ENCODE assay signal across 10 mouse cellular contexts in the genomic region with DNA sequence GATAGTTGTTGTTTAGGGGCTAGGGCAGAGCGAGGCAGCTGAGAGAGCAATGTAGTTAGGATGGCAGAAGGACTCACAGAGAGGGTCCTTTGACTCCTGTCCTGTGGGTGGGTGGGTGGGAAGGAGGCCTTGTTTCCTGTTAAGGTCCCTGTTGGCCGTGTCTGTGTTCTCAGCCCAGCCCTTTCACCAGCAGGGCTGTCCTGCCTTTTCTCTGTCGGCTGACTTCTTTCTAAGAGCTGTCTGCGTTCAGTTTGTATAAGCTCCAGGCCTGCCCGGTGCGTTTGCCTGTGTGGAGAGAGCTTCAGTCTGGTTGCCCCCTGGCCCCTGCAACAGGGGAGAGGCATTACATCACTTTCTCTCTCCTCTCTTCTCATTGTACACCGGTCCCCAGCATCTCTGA.
"Had no signal": no experiment of that assay in that cellular context is flagged by ENCODE, and none has a peak within 500 bp of the region (broad histone marks: within the 10 kb centered on the region; RNA-seq: fewer than 3 reads in every experiment).

No protein-coding gene starts in this region.

- H3K4me2 ChIP-seq: neural tube, embryonic 13.5 days had no signal

- H3K27me3 ChIP-seq: neural tube, embryonic 13.5 days had no signal

- DNase-seq: kidney, adult 8-10 months; lung, adult 18-20 months; retina, postnatal 1 day; right cerebral cortex, postnatal 4 days; spleen, adult 18-20 months; thymus, postnatal 36 days had no signal

- ATAC-seq: midbrain, embryonic 16.5 days had no signal

- H3K27ac ChIP-seq: liver, embryonic 14.5 days; neural tube, embryonic 13.5 days had no signal

- H3K9me3 ChIP-seq: neural tube, embryonic 13.5 days had no signal

- H3K4me3 ChIP-seq: left cerebral cortex, adult 2 months; neural tube, embryonic 13.5 days had no signal

- H3K9ac ChIP-seq: liver, embryonic 14.5 days; neural tube, embryonic 13.5 days had no signal
